Mouse (Mus musculus) olfactory bulb, adult 2 months (tissue): ENCODE measurements at regions not wholly inside any gene's neighbourhood (a gene's known extent, or its start where the extent isn't known, plus 50 kb on each side); places are given as distances from the start of the nearest gene placed in this dataset.

Experiments
- CTCF ChIP-seq: fragments of 200-500 bp; IDR thresholded peaks from 2 replicates; pipeline ENCODE4 v1.5.1; 2012; ENCODE audit warnings: low read depth, mild to moderate bottlenecking, low read length, moderate library complexity; ENCODE audit not compliant: insufficient read depth
- POLR2A ChIP-seq: fragments of 200-500 bp; IDR thresholded peaks from 2 replicates; pipeline ENCODE4 v1.6.1; 2012; ENCODE audit warnings: mild to moderate bottlenecking, low read depth, low read length, moderate library complexity; ENCODE audit not compliant: insufficient read depth

- TF ChIP-seq CTCF (no peak), POLR2A (no peak)
These were observed 326.3 kb upstream of the Tmc3 start for GRCm38 (mm10) chr7:83258363-83258916.
